In the genomic region with DNA sequence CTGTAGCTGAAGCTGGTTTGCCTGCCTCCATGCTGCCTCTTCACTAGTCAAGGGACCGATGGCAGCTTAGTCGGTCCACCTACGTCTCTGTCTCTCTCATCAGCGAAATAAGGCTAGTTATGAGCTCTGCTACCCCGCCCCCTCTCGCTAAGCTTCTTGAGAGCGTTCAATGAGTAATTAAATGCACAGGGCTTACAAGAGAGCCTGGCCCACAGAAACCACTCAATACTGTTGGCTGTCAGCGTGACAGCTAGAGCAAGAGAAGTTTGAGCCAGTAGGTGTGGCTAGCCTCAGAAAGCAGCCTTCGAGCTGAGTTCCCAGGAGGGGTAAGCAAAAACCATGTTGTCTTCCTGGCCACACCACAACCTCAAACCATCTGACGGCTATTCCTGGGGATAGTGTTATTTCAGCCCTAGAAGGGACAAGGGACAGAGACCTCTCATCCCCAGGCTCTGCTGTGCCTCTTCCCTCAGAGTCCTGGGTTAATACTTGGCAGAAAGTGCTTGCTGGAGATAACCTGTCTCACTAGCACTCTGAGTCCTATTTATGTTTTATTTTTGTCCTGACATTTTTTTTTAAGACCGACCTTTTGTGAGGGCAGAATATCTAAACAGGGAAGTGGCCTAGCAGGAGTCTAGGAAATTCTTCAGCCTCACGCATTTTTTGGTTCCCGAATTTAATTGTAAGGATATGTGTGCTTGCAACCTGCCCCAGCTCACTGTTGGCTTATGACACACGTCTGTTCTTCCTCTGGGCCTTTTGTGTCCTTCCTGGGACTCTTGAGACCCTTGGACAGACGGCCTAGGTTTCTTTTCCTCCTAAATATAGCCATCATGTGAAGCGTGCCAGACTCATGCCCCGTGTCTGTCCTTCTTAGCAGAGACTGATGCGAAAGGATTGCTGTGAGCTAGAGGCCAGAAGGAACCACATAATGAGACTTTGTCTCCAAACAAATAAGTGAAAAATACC, we compare ENCODE assay signal across 9 mouse cellular contexts.
A peak's percentile ranks its signal among the peaks of the same experiment; 100 is the strongest.
DNase-seq lines count a peak whose midpoint lies in the region; ATAC-seq lines count a peak whose summit lies in the region.
"Had no signal": no experiment of that assay in that cellular context is flagged by ENCODE, and none has a peak within 500 bp of the region (broad histone marks: within the 10 kb centered on the region; RNA-seq: fewer than 3 reads in every experiment).

No protein-coding gene starts in this region.

- H3K4me1 ChIP-seq in limb, embryonic 12.5 days (replicated peaks): peaks cover 9% of the 10 kb centered on the region; the same call in 1 of the 2 replicates
- H3K4me1 ChIP-seq in limb, embryonic 10.5 days: peaks cover 6% of the 10 kb centered on the region; the same call in 1 of the 2 replicates
- H3K4me1 ChIP-seq in lung, embryonic 15.5 days: peaks cover 10% of the 10 kb centered on the region; the same call in 1 of the 2 replicates

- 0 out of 2 replicates have a peak overlapping the region, but pooled peaks have one; percentile 19 for H3K27ac ChIP-seq in limb, embryonic 12.5 days
- no peak overlapping the region for H3K27ac ChIP-seq in limb, embryonic 10.5 days
- H3K27ac ChIP-seq in lung, embryonic 15.5 days: no peak overlapping the region; the same call in 1 of the 2 replicates

- no peaks in the 10 kb centered on the region for H3K27me3 ChIP-seq in limb, embryonic 12.5 days
- no peaks in the 10 kb centered on the region for H3K27me3 ChIP-seq in limb, embryonic 10.5 days (ENCODE audit: low read depth, poor library complexity, severe bottlenecking)
- H3K27me3 ChIP-seq in lung, embryonic 15.5 days: no peaks in the 10 kb centered on the region

- H3K9me3 ChIP-seq in limb, embryonic 12.5 days: no peaks in the 10 kb centered on the region
- H3K9me3 ChIP-seq in limb, embryonic 10.5 days (replicated peaks): no peaks in the 10 kb centered on the region
- H3K9me3 ChIP-seq in lung, embryonic 15.5 days: no peaks in the 10 kb centered on the region
- H3K9me3 ChIP-seq: G1E had no signal

- H3K4me3 ChIP-seq in limb, embryonic 12.5 days (replicated peaks): no peak overlapping the region
- no peak overlapping the region for H3K4me3 ChIP-seq in limb, embryonic 10.5 days
- H3K4me3 ChIP-seq in lung, embryonic 15.5 days: no peak overlapping the region

- H3K36me3 ChIP-seq in limb, embryonic 12.5 days: no peaks in the 10 kb centered on the region
- no peaks in the 10 kb centered on the region for H3K36me3 ChIP-seq in limb, embryonic 10.5 days
- H3K36me3 ChIP-seq in lung, embryonic 15.5 days: no peaks in the 10 kb centered on the region
- H3K36me3 ChIP-seq: G1E had no signal

- H3K9ac ChIP-seq in limb, embryonic 12.5 days (replicated peaks): no peak overlapping the region
- H3K9ac ChIP-seq in lung, embryonic 15.5 days: no peak overlapping the region

- DNase-seq in limb, embryonic 10.5 days (ENCODE audit: low spot score): no peak
- peak; percentile 39 to 61 for DNase-seq in heart, adult 9 months (ENCODE audit: low spot score in 2 of 2)
- DNase-seq in skeletal muscle tissue, adult 2 months (ENCODE audit: low read depth, low spot score): peak; percentile 66
- DNase-seq in adrenal gland, postnatal 25 days: no peak
- no peak for DNase-seq in urinary bladder, postnatal 10 days (ENCODE audit: low spot score)
- DNase-seq in adrenal gland, postnatal 36 days: no peak

- no peak for ATAC-seq in limb, embryonic 12.5 days (ENCODE audit: insufficient number of reproducible peaks, insufficient read depth, low FRiP score, low TSS enrichment, low read depth)
- no peak for ATAC-seq in lung, embryonic 15.5 days (ENCODE audit: borderline replicate concordance, extremely low read depth, low FRiP score, low TSS enrichment)

- no peak overlapping the region for H3K4me2 ChIP-seq in limb, embryonic 12.5 days
- H3K4me2 ChIP-seq in lung, embryonic 15.5 days: 0 out of 2 replicates have a peak overlapping the region, but pooled peaks have one; percentile 2

- whole genome bisulfite sequencing in limb, embryonic 12.5 days: 73% methylated on average over 18 of the region's 18 CpGs
- WGBS in limb, embryonic 10.5 days: 84% methylated on average over 18 of the region's 18 CpGs
- WGBS in lung, embryonic 15.5 days: 63% methylated on average over 18 of the region's 18 CpGs

Comparison
In these comparisons a context has a peak if more than half of its experiments do, and no peak if none do; other contexts are left out.
1. DNase-seq: peak in heart, adult 9 months (2 of 2) and skeletal muscle tissue, adult 2 months (single experiment); none in limb, embryonic 10.5 days (single experiment), adrenal gland, postnatal 25 days (single experiment), urinary bladder, postnatal 10 days (single experiment) and adrenal gland, postnatal 36 days (0 of 2).